Mouse (Mus musculus) MEL-GATA-1-ER (cell line): Measurements from ENCODE around the gene Ccnc.

ENCODE experiments used
- DNase-seq: peaks from one replicate; pipeline ENCODE4 v3.0.0-alpha.2; 2012; ENCODE audit warnings: low read depth; ENCODE audit errors: extremely low read depth

The Ccnc gene

GRCm38 (mm10) chr4:21801620-21802019 is 74.1 kb downstream of the Ccnc start:
- DNase-seq: no peak

GRCm38 (mm10) chr4:21807204-21807603 is 79.7 kb downstream of the Ccnc start:
- DNase-seq: no peak
